Mouse (Mus musculus): ENCODE measurements around the gene 4930432K21Rik.

DNA sequence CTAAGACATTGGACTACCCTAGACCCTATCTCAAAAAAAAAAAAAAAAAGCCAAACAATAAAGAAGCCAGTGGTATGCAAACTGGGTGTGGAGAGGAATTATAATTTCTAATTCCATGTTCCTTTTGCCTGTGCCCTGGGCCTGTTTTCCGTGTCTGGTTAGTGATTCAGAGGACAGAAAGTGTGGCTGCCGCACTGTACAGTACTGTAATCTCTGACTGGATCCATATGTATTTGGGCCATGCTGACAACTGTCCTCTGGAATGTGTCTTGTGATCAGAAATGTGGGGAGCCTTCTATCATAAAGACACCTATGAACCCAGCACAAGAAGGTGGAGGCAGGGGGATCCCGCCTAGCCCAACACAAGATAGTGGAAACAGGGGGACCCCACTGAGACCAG is 25.7 kb upstream of the 4930432K21Rik start:
- no peak for TF ChIP-seq FLI1 (IDR thresholded peaks at IDR 0.05; ENCODE audit: low read length)
- no peak for TF ChIP-seq GATA1 (IDR thresholded peaks at IDR 0.05; ENCODE audit: borderline replicate concordance, low read length)

Measured in megakaryocyte, embryonic 14.5 days (primary cell).